Mouse (Mus musculus): ENCODE data around the gene Pdss2. TPM values are rescaled to one million over a fixed set of nuclear protein-coding genes. Genes with fewer than 3 reads are reported as not detected.

The Pdss2 gene
- polyA plus RNA-seq, 1 experiment from 2014 or later: 13.7 TPM

GRCm38 (mm10) chr10:43489550-43489949, 268.3 kb downstream of the Pdss2 start:
- no peaks in the 10 kb centered on the region for H3K9me3 ChIP-seq (replicated peaks; ENCODE audit: control insufficient read depth, low read length)
- DNase-seq (ENCODE audit: low spot score) (no peak), ATAC-seq (replicated peaks; ENCODE audit: insufficient number of reproducible peaks, low FRiP score, low TSS enrichment, low read depth) (no peak)
- no peak overlapping the region for H3K9ac ChIP-seq (replicated peaks; ENCODE audit: low read length)
- H3K4me3 ChIP-seq (ENCODE audit: low read depth, low read length): no peak overlapping the region
- H3K4me2 ChIP-seq (ENCODE audit: low read depth, low read length): no peak overlapping the region
- no peaks in the 10 kb centered on the region for H3K36me3 ChIP-seq (replicated peaks; ENCODE audit: control insufficient read depth, insufficient read depth, low read depth, low read length)
- no peaks in the 10 kb centered on the region for H3K27me3 ChIP-seq (ENCODE audit: control insufficient read depth, insufficient read depth, low read length)
- WGBS: 25% methylated on average over 6 of the region's 6 CpGs
- H3K27ac ChIP-seq (replicated peaks; ENCODE audit: low read depth, low read length): no peak overlapping the region
- H3K4me1 ChIP-seq (ENCODE audit: control insufficient read depth, insufficient read depth, low read length): peaks cover 3% of the 10 kb centered on the region; the same call in 1 of the 2 replicates

- Histone ChIP-seq H3K9ac (replicated peaks; ENCODE audit: low read length) (no peak overlapping the region), H3K4me1 (ENCODE audit: control insufficient read depth, insufficient read depth, low read length) (peaks cover 3% of the 10 kb centered on the region; the same call in 1 of the 2 replicates), H3K27ac (replicated peaks; ENCODE audit: low read depth, low read length) (no peak overlapping the region), H3K4me3 (ENCODE audit: low read depth, low read length) (no peak overlapping the region), H3K36me3 (replicated peaks; ENCODE audit: control insufficient read depth, insufficient read depth, low read depth, low read length) (no peaks in the 10 kb centered on the region), H3K4me2 (ENCODE audit: low read depth, low read length) (no peak overlapping the region), H3K9me3 (replicated peaks; ENCODE audit: control insufficient read depth, low read length) (no peaks in the 10 kb centered on the region), H3K27me3 (ENCODE audit: control insufficient read depth, insufficient read depth, low read length) (no peaks in the 10 kb centered on the region)
- WGBS: 72% methylated on average over 8 of the region's 8 CpGs
- DNase-seq (ENCODE audit: low spot score) (no peak), ATAC-seq (replicated peaks; ENCODE audit: insufficient number of reproducible peaks, low FRiP score, low TSS enrichment, low read depth) (no peak)
These were observed 268.7 kb downstream of the Pdss2 start for GRCm38 (mm10) chr10:43490034-43490433.

GRCm38 (mm10) chr10:43490846-43491245, 269.6 kb downstream of the Pdss2 start:
- H3K9me3 ChIP-seq (replicated peaks; ENCODE audit: control insufficient read depth, low read length): no peaks in the 10 kb centered on the region
- no peaks in the 10 kb centered on the region for H3K36me3 ChIP-seq (replicated peaks; ENCODE audit: control insufficient read depth, insufficient read depth, low read depth, low read length)
- H3K27me3 ChIP-seq (ENCODE audit: control insufficient read depth, insufficient read depth, low read length): no peaks in the 10 kb centered on the region
- DNase-seq (ENCODE audit: low spot score) (no peak), ATAC-seq (replicated peaks; ENCODE audit: insufficient number of reproducible peaks, low FRiP score, low TSS enrichment, low read depth) (no peak)
- WGBS: 87% methylated on average over 5 of the region's 5 CpGs
- H3K9ac ChIP-seq (replicated peaks; ENCODE audit: low read length): no peak overlapping the region
- peaks cover 3% of the 10 kb centered on the region; the same call in 1 of the 2 replicates for H3K4me1 ChIP-seq (ENCODE audit: control insufficient read depth, insufficient read depth, low read length)
- no peak overlapping the region for H3K27ac ChIP-seq (replicated peaks; ENCODE audit: low read depth, low read length)
- no peak overlapping the region for H3K4me3 ChIP-seq (ENCODE audit: low read depth, low read length)
- H3K4me2 ChIP-seq (ENCODE audit: low read depth, low read length): no peak overlapping the region

- H3K27me3 ChIP-seq (ENCODE audit: control insufficient read depth, insufficient read depth, low read length): no peaks in the 10 kb centered on the region
- H3K9ac ChIP-seq (replicated peaks; ENCODE audit: low read length): no peak overlapping the region
- no peak overlapping the region for H3K4me3 ChIP-seq (ENCODE audit: low read depth, low read length)
- H3K36me3 ChIP-seq (replicated peaks; ENCODE audit: control insufficient read depth, insufficient read depth, low read depth, low read length): no peaks in the 10 kb centered on the region; the same call in 1 of the 2 replicates
- no peaks in the 10 kb centered on the region for H3K4me1 ChIP-seq (ENCODE audit: control insufficient read depth, insufficient read depth, low read length)
- DNase-seq (ENCODE audit: low spot score) (no peak), ATAC-seq (replicated peaks; ENCODE audit: insufficient number of reproducible peaks, low FRiP score, low TSS enrichment, low read depth) (no peak)
- no peaks in the 10 kb centered on the region for H3K9me3 ChIP-seq (replicated peaks; ENCODE audit: control insufficient read depth, low read length)
- WGBS: 95% methylated on average over 4 of the region's 4 CpGs
- no peak overlapping the region for H3K27ac ChIP-seq (replicated peaks; ENCODE audit: low read depth, low read length)
- no peak overlapping the region for H3K4me2 ChIP-seq (ENCODE audit: low read depth, low read length)
These were observed 281.3 kb downstream of the Pdss2 start for GRCm38 (mm10) chr10:43502599-43502998.

- Histone ChIP-seq H3K27me3 (ENCODE audit: control insufficient read depth, insufficient read depth, low read length) (no peaks in the 10 kb centered on the region), H3K9me3 (replicated peaks; ENCODE audit: control insufficient read depth, low read length) (no peaks in the 10 kb centered on the region), H3K36me3 (replicated peaks; ENCODE audit: control insufficient read depth, insufficient read depth, low read depth, low read length) (no peaks in the 10 kb centered on the region), H3K4me1 (ENCODE audit: control insufficient read depth, insufficient read depth, low read length) (no peaks in the 10 kb centered on the region), H3K27ac (replicated peaks; ENCODE audit: low read depth, low read length) (no peak overlapping the region), H3K4me3 (ENCODE audit: low read depth, low read length) (no peak overlapping the region), H3K4me2 (ENCODE audit: low read depth, low read length) (no peak overlapping the region), H3K9ac (replicated peaks; ENCODE audit: low read length) (no peak overlapping the region)
- no peak for DNase-seq (ENCODE audit: low spot score)
- 83% methylated on average over 1 of the region's 1 CpGs for WGBS
- no peak for ATAC-seq (replicated peaks; ENCODE audit: insufficient number of reproducible peaks, low FRiP score, low TSS enrichment, low read depth)
These were observed 283.0 kb downstream of the Pdss2 start for GRCm38 (mm10) chr10:43504291-43504690.

- no peak overlapping the region for H3K9ac ChIP-seq (replicated peaks; ENCODE audit: low read length)
- peaks cover 2% of the 10 kb centered on the region for H3K36me3 ChIP-seq (replicated peaks; ENCODE audit: control insufficient read depth, insufficient read depth, low read depth, low read length)
- H3K4me2 ChIP-seq (ENCODE audit: low read depth, low read length): no peak overlapping the region
- H3K27ac ChIP-seq (replicated peaks; ENCODE audit: low read depth, low read length): no peak overlapping the region
- ATAC-seq (replicated peaks; ENCODE audit: insufficient number of reproducible peaks, low FRiP score, low TSS enrichment, low read depth) (no peak), DNase-seq (ENCODE audit: low spot score) (no peak)
- 68% methylated on average over 4 of the region's 4 CpGs for WGBS
- no peaks in the 10 kb centered on the region for H3K27me3 ChIP-seq (ENCODE audit: control insufficient read depth, insufficient read depth, low read length)
- H3K4me1 ChIP-seq (ENCODE audit: control insufficient read depth, insufficient read depth, low read length): no peaks in the 10 kb centered on the region
- H3K9me3 ChIP-seq (replicated peaks; ENCODE audit: control insufficient read depth, low read length): no peaks in the 10 kb centered on the region
- H3K4me3 ChIP-seq (ENCODE audit: low read depth, low read length): no peak overlapping the region
These were observed 285.8 kb downstream of the Pdss2 start for GRCm38 (mm10) chr10:43507051-43507450.

GRCm38 (mm10) chr10:43509228-43509627, 287.9 kb downstream of the Pdss2 start:
- H3K4me2 ChIP-seq (ENCODE audit: low read depth, low read length): no peak overlapping the region
- H3K27me3 ChIP-seq (ENCODE audit: control insufficient read depth, insufficient read depth, low read length): no peaks in the 10 kb centered on the region
- no peaks in the 10 kb centered on the region for H3K4me1 ChIP-seq (ENCODE audit: control insufficient read depth, insufficient read depth, low read length)
- H3K4me3 ChIP-seq (ENCODE audit: low read depth, low read length): no peak overlapping the region
- H3K36me3 ChIP-seq (replicated peaks; ENCODE audit: control insufficient read depth, insufficient read depth, low read depth, low read length): peaks cover 7% of the 10 kb centered on the region
- H3K9me3 ChIP-seq (replicated peaks; ENCODE audit: control insufficient read depth, low read length): no peaks in the 10 kb centered on the region
- H3K27ac ChIP-seq (replicated peaks; ENCODE audit: low read depth, low read length): no peak overlapping the region
- WGBS: 93% methylated on average over 7 of the region's 7 CpGs
- DNase-seq (ENCODE audit: low spot score) (no peak), ATAC-seq (replicated peaks; ENCODE audit: insufficient number of reproducible peaks, low FRiP score, low TSS enrichment, low read depth) (no peak)
- H3K9ac ChIP-seq (replicated peaks; ENCODE audit: low read length): no peak overlapping the region

GRCm38 (mm10) chr10:43512976-43513375, 291.7 kb downstream of the Pdss2 start:
- no peaks in the 10 kb centered on the region for H3K9me3 ChIP-seq (replicated peaks; ENCODE audit: control insufficient read depth, low read length)
- no peaks in the 10 kb centered on the region for H3K27me3 ChIP-seq (ENCODE audit: control insufficient read depth, insufficient read depth, low read length)
- no peak overlapping the region for H3K4me2 ChIP-seq (ENCODE audit: low read depth, low read length)
- no peak for ATAC-seq (replicated peaks; ENCODE audit: insufficient number of reproducible peaks, low FRiP score, low TSS enrichment, low read depth)
- no peak for DNase-seq (ENCODE audit: low spot score)
- H3K4me3 ChIP-seq (ENCODE audit: low read depth, low read length): no peak overlapping the region
- no peaks in the 10 kb centered on the region for H3K4me1 ChIP-seq (ENCODE audit: control insufficient read depth, insufficient read depth, low read length)
- 95% methylated on average over 10 of the region's 10 CpGs for WGBS
- peaks cover 7% of the 10 kb centered on the region for H3K36me3 ChIP-seq (replicated peaks; ENCODE audit: control insufficient read depth, insufficient read depth, low read depth, low read length)
- H3K9ac ChIP-seq (replicated peaks; ENCODE audit: low read length): no peak overlapping the region
- H3K27ac ChIP-seq (replicated peaks; ENCODE audit: low read depth, low read length): no peak overlapping the region
